Mouse (Mus musculus) liver, adult 2 months (tissue): ENCODE data around the gene Olfr584. TPM values are rescaled to one million over a fixed set of nuclear protein-coding genes. Genes with fewer than 3 reads are reported as not detected.

ENCODE experiments used
- DNase-seq: peaks from one replicate; pipeline ENCODE4 v3.0.0-alpha.2; 2011; ENCODE audit warnings: low read depth, low spot score; ENCODE audit errors: extremely low read depth
- H3K27ac ChIP-seq: fragments of 200-500 bp; replicated peaks from 2 replicates; pipeline ENCODE4 v1.5.1; 2012; ENCODE audit warnings: low read depth, mild to moderate bottlenecking, control low read depth, inconsistent platforms, low read length; ENCODE audit not compliant: insufficient read depth
- H3K27me3 ChIP-seq: fragments of 200-500 bp; 2 replicates; pipeline ENCODE4 v1.6.1; 2012; ENCODE audit warnings: mild to moderate bottlenecking, moderate library complexity, low read length, inconsistent platforms; ENCODE audit not compliant: control insufficient read depth, insufficient read depth
- H3K36me3 ChIP-seq: fragments of 200-500 bp; 2 replicates; pipeline ENCODE4 v1.6.1; 2012; ENCODE audit warnings: low read length, inconsistent platforms; ENCODE audit not compliant: control insufficient read depth, insufficient read depth
- H3K4me1 ChIP-seq: fragments of 200-500 bp; 2 replicates; pipeline ENCODE4 v1.6.1; 2011; ENCODE audit warnings: low read length; ENCODE audit not compliant: control insufficient read depth, insufficient read depth
- H3K4me3 ChIP-seq: fragments of 200-500 bp; 2 replicates; pipeline ENCODE4 v1.5.1; 2011; ENCODE audit warnings: low read depth, mild to moderate bottlenecking, control low read depth, low read length, moderate library complexity; ENCODE audit not compliant: insufficient read depth
- H3K79me2 ChIP-seq: fragments of 200-500 bp; 2 replicates; pipeline ENCODE4 v1.6.1; 2012; ENCODE audit warnings: inconsistent platforms, mild to moderate bottlenecking, low read length, moderate library complexity; ENCODE audit not compliant: control insufficient read depth, insufficient read depth
- H3K9ac ChIP-seq: fragments of 200-500 bp; 2 replicates; pipeline ENCODE4 v1.6.1; 2012; ENCODE audit warnings: low read depth, mild to moderate bottlenecking, control low read depth, inconsistent platforms, low read length
- CTCF ChIP-seq: fragments of 200-500 bp; IDR thresholded peaks from 2 replicates; pipeline ENCODE4 v1.5.1; 2011; ENCODE audit warnings: low read depth, low read length, control low read depth
- POLR2A ChIP-seq: fragments of 200-500 bp; IDR thresholded peaks from 2 replicates; pipeline ENCODE4 v1.6.1; 2011; ENCODE audit warnings: low read length, control low read depth; ENCODE audit not compliant: insufficient read depth; ENCODE audit errors: extremely low read depth
- WGBS: fragments of 180-500 bp; shearing (Covaris S2); methylation state at CpG from one replicate; pipeline ENCODE4 v1.1.7; 2018; 5-methylcytosine and 5-hydroxymethylcytosine counted together
- polyA plus RNA-seq: library from polyadenylated mRNA; depleted of rRNA; stranded (reverse); fragments of >200 nt; gene quantifications from 2 replicates; pipeline ENCODE4 v1.2.3, GENCODE M21; 2012; rRNA removed
- total RNA-seq: library from RNA; depleted of rRNA; stranded (reverse); fragments of >200 nt; gene quantifications from 2 replicates; pipeline ENCODE4 v1.2.3, GENCODE M21; 2014; rRNA removed

The Olfr584 gene
- not detected in 2 replicates for total RNA-seq
- not detected in 2 replicates for polyA plus RNA-seq

GRCm38 (mm10) chr7:103081585-103081984, at the start of gene Olfr584:
TSS of gene Olfr584 (plus strand) at chr7:103081885.
- Histone ChIP-seq H3K4me3 (no peak within 1 kb of the TSS), H3K79me2 (no peaks in the 10 kb centered on the region), H3K27me3 (no peaks in the 10 kb centered on the region), H3K4me1 (no peaks in the 10 kb centered on the region), H3K9ac (no peak within 1 kb of the TSS), H3K36me3 (no peaks in the 10 kb centered on the region), H3K27ac (no peak within 1 kb of the TSS)
- TF ChIP-seq CTCF = no peak
- TF ChIP-seq POLR2A = no peak
- 71% methylated on average over 1 of the region's 1 CpGs for WGBS
- DNase-seq = no peak

- Histone ChIP-seq H3K79me2 (no peaks in the 10 kb centered on the region), H3K27ac (no peak within 1 kb of the TSS), H3K4me1 (no peaks in the 10 kb centered on the region), H3K4me3 (no peak within 1 kb of the TSS), H3K36me3 (no peaks in the 10 kb centered on the region), H3K9ac (no peak within 1 kb of the TSS), H3K27me3 (no peaks in the 10 kb centered on the region)
- no peak for DNase-seq
- TF ChIP-seq CTCF = no peak
- no peak for TF ChIP-seq POLR2A
Observed at GRCm38 (mm10) chr7:103037724-103038123, 44.0 kb upstream of the Olfr584 start, which contains the start of gene Olfr582. TSS of gene Olfr582 (plus strand) at chr7:103038024.

- Histone ChIP-seq H3K27ac (no peak within 1 kb of the TSS), H3K27me3 (no peaks in the 10 kb centered on the region), H3K4me3 (no peak within 1 kb of the TSS), H3K36me3 (no peaks in the 10 kb centered on the region), H3K79me2 (no peaks in the 10 kb centered on the region), H3K9ac (no peak within 1 kb of the TSS), H3K4me1 (no peaks in the 10 kb centered on the region)
- TF ChIP-seq POLR2A = no peak
- no peak for TF ChIP-seq CTCF
- no peak for DNase-seq
- 80% methylated on average over 1 of the region's 1 CpGs for WGBS
Observed at GRCm38 (mm10) chr7:103051000-103051399, 30.7 kb upstream of the Olfr584 start, which contains the start of gene Olfr583. TSS of gene Olfr583 (plus strand) at chr7:103051300.

GRCm38 (mm10) chr7:103097420-103097819, 15.7 kb downstream of the Olfr584 start, which contains the start of gene Olfr585:
TSS of gene Olfr585 (plus strand) at chr7:103097720.
- Histone ChIP-seq H3K9ac (no peak within 1 kb of the TSS), H3K4me3 (no peak within 1 kb of the TSS), H3K27me3 (no peaks in the 10 kb centered on the region), H3K27ac (no peak within 1 kb of the TSS), H3K4me1 (no peaks in the 10 kb centered on the region), H3K36me3 (no peaks in the 10 kb centered on the region), H3K79me2 (no peaks in the 10 kb centered on the region)
- no peak for DNase-seq
- WGBS = 77% methylated on average over 1 of the region's 1 CpGs
- TF ChIP-seq CTCF (no peak), POLR2A (no peak)

- peak; percentile 9; the same call in 1 of the 2 replicates for TF ChIP-seq CTCF
- TF ChIP-seq POLR2A = no peak
- Histone ChIP-seq H3K27ac (no peak overlapping the region), H3K9ac (no peak overlapping the region), H3K4me3 (no peak overlapping the region), H3K36me3 (no peaks in the 10 kb centered on the region), H3K27me3 (no peaks in the 10 kb centered on the region), H3K79me2 (no peaks in the 10 kb centered on the region), H3K4me1 (no peaks in the 10 kb centered on the region)
- WGBS = 41% methylated on average over 3 of the region's 3 CpGs
- DNase-seq = no peak
Observed at GRCm38 (mm10) chr7:103119406-103119805, 37.7 kb downstream of the Olfr584 start.

- H3K79me2 ChIP-seq = no peaks in the 10 kb centered on the region
- TF ChIP-seq CTCF = no peak
- TF ChIP-seq POLR2A = no peak
- no peak for DNase-seq
- no peak within 1 kb of the TSS for H3K27ac ChIP-seq
- no peaks in the 10 kb centered on the region for H3K4me1 ChIP-seq
- no peaks in the 10 kb centered on the region for H3K27me3 ChIP-seq
- H3K4me3 ChIP-seq = no peak within 1 kb of the TSS
- WGBS = 91% methylated on average over 3 of the region's 3 CpGs
- no peak within 1 kb of the TSS for H3K9ac ChIP-seq
- no peaks in the 10 kb centered on the region for H3K36me3 ChIP-seq
Observed at GRCm38 (mm10) chr7:103125538-103125937, 43.9 kb downstream of the Olfr584 start, which contains the start of gene Olfr586. TSS of gene Olfr586 (minus strand) at chr7:103125638.

Other genes with a start within 250 kb of the Olfr584 start
- not detected in 2 replicates for gene Olfr566, start 223.1 kb upstream of the Olfr584 start, total RNA-seq
- gene Olfr566, start 223.1 kb upstream of the Olfr584 start, polyA plus RNA-seq = not detected in 2 replicates
- gene Olfr568, start 204.8 kb upstream of the Olfr584 start, total RNA-seq = not detected in 2 replicates
- not detected in 2 replicates for gene Olfr568, start 204.8 kb upstream of the Olfr584 start, polyA plus RNA-seq
- not detected in 2 replicates for gene Olfr569, start 191.0 kb upstream of the Olfr584 start, total RNA-seq
- gene Olfr569, start 191.0 kb upstream of the Olfr584 start, polyA plus RNA-seq = not detected in 2 replicates
- gene Olfr570, start 187.3 kb upstream of the Olfr584 start, total RNA-seq = not detected in 2 replicates
- gene Olfr570, start 187.3 kb upstream of the Olfr584 start, polyA plus RNA-seq = not detected in 2 replicates
- not detected in 2 replicates for gene Olfr571, start 164.3 kb upstream of the Olfr584 start, total RNA-seq
- not detected in 2 replicates for gene Olfr571, start 164.3 kb upstream of the Olfr584 start, polyA plus RNA-seq
- not detected in 2 replicates for gene Olfr572, start 157.5 kb upstream of the Olfr584 start, total RNA-seq
- not detected in 2 replicates for gene Olfr572, start 157.5 kb upstream of the Olfr584 start, polyA plus RNA-seq
- gene Olfr573-ps1, start 139.3 kb upstream of the Olfr584 start, total RNA-seq = not detected in 2 replicates
- gene Olfr573-ps1, start 139.3 kb upstream of the Olfr584 start, polyA plus RNA-seq = not detected in 2 replicates
- not detected in 2 replicates for gene Olfr574, start 133.4 kb upstream of the Olfr584 start, total RNA-seq
- not detected in 2 replicates for gene Olfr574, start 133.4 kb upstream of the Olfr584 start, polyA plus RNA-seq
- gene Olfr575, start 123.1 kb upstream of the Olfr584 start, total RNA-seq = not detected in 2 replicates
- gene Olfr575, start 123.1 kb upstream of the Olfr584 start, polyA plus RNA-seq = not detected in 2 replicates
- not detected in 2 replicates for gene Olfr576, start 119.2 kb upstream of the Olfr584 start, total RNA-seq
- not detected in 2 replicates for gene Olfr576, start 119.2 kb upstream of the Olfr584 start, polyA plus RNA-seq
- not detected in 2 replicates for gene Olfr577, start 105.9 kb upstream of the Olfr584 start, total RNA-seq
- gene Olfr577, start 105.9 kb upstream of the Olfr584 start, polyA plus RNA-seq = not detected in 2 replicates
- not detected in 2 replicates for gene Olfr578, start 92.6 kb upstream of the Olfr584 start, total RNA-seq
- gene Olfr578, start 92.6 kb upstream of the Olfr584 start, polyA plus RNA-seq = not detected in 2 replicates
- not detected in 2 replicates for gene Olfr582, start 43.9 kb upstream of the Olfr584 start, total RNA-seq
- not detected in 2 replicates for gene Olfr582, start 43.9 kb upstream of the Olfr584 start, polyA plus RNA-seq
- not detected in 2 replicates for gene Olfr583, start 30.6 kb upstream of the Olfr584 start, total RNA-seq
- gene Olfr583, start 30.6 kb upstream of the Olfr584 start, polyA plus RNA-seq = not detected in 2 replicates
- gene Olfr585, start 15.8 kb downstream of the Olfr584 start, total RNA-seq = not detected in 2 replicates
- not detected in 2 replicates for gene Olfr585, start 15.8 kb downstream of the Olfr584 start, polyA plus RNA-seq
- not detected in 2 replicates for gene Olfr586, start 43.8 kb downstream of the Olfr584 start, total RNA-seq
- not detected in 2 replicates for gene Olfr586, start 43.8 kb downstream of the Olfr584 start, polyA plus RNA-seq
- gene Olfr588-ps1, start 59.0 kb downstream of the Olfr584 start, total RNA-seq = not detected in 2 replicates
- not detected in 2 replicates for gene Olfr588-ps1, start 59.0 kb downstream of the Olfr584 start, polyA plus RNA-seq
- gene Olfr589, start 74.5 kb downstream of the Olfr584 start, total RNA-seq = not detected in 2 replicates
- not detected in 2 replicates for gene Olfr589, start 74.5 kb downstream of the Olfr584 start, polyA plus RNA-seq
- not detected in 2 replicates for gene Olfr591, start 96.5 kb downstream of the Olfr584 start, total RNA-seq
- gene Olfr591, start 96.5 kb downstream of the Olfr584 start, polyA plus RNA-seq = not detected in 2 replicates
- gene Olfr592, start 102.9 kb downstream of the Olfr584 start, total RNA-seq = not detected in 2 replicates
- gene Olfr592, start 102.9 kb downstream of the Olfr584 start, polyA plus RNA-seq = not detected in 2 replicates
- not detected in 2 replicates for gene Olfr593, start 130.0 kb downstream of the Olfr584 start, total RNA-seq
- not detected in 2 replicates for gene Olfr593, start 130.0 kb downstream of the Olfr584 start, polyA plus RNA-seq
- gene Olfr594, start 135.1 kb downstream of the Olfr584 start, total RNA-seq = not detected in 2 replicates
- not detected in 2 replicates for gene Olfr594, start 135.1 kb downstream of the Olfr584 start, polyA plus RNA-seq
- not detected in 2 replicates for gene Usp17ld, start 170.6 kb downstream of the Olfr584 start, total RNA-seq
- gene Usp17ld, start 170.6 kb downstream of the Olfr584 start, polyA plus RNA-seq = not detected in 2 replicates
- not detected in 2 replicates for gene Olfr596, start 223.8 kb downstream of the Olfr584 start, total RNA-seq
- gene Olfr596, start 223.8 kb downstream of the Olfr584 start, polyA plus RNA-seq = not detected in 2 replicates
- not detected in 2 replicates for gene Olfr597, start 234.4 kb downstream of the Olfr584 start, total RNA-seq
- not detected in 2 replicates for gene Olfr597, start 234.4 kb downstream of the Olfr584 start, polyA plus RNA-seq
- not detected in 2 replicates for gene Olfr598, start 241.7 kb downstream of the Olfr584 start, total RNA-seq
- not detected in 2 replicates for gene Olfr598, start 241.7 kb downstream of the Olfr584 start, polyA plus RNA-seq